ENCODE assay signal across 13 mouse cellular contexts in genomic region chr10:97093886-97094285, GRCm38 (mm10).
"Had no signal": no experiment of that assay in that cellular context is flagged by ENCODE, and none has a peak within 500 bp of the region (broad histone marks: within the 10 kb centered on the region; RNA-seq: fewer than 3 reads in every experiment).

No protein-coding gene starts in this region.

- H3K9ac ChIP-seq: limb, embryonic 15.5 days; liver, embryonic 12.5 days; lung, embryonic 14.5 days; midbrain, embryonic 12.5 days had no signal

- H3K4me2 ChIP-seq: limb, embryonic 15.5 days; liver, embryonic 12.5 days; lung, embryonic 14.5 days; midbrain, embryonic 12.5 days had no signal

- ATAC-seq: liver, embryonic 12.5 days had no signal

- DNase-seq: kidney, postnatal 25 days; layer of hippocampus, adult 9-11 months; layer of hippocampus, postnatal 36 days; lung, embryonic 14.5 days; lung, postnatal 10 days; lung, postnatal 4 days; right cerebral cortex, adult 18-20 months; right cerebral cortex, postnatal 25 days; thymus, postnatal 36 days had no signal

- H3K4me1 ChIP-seq: liver, embryonic 12.5 days; megakaryocyte, embryonic 14.5 days; midbrain, embryonic 12.5 days had no signal

- H3K4me3 ChIP-seq: limb, embryonic 15.5 days; liver, embryonic 12.5 days; megakaryocyte, embryonic 14.5 days; midbrain, embryonic 12.5 days had no signal

- H3K9me3 ChIP-seq: limb, embryonic 15.5 days; liver, embryonic 12.5 days; megakaryocyte, embryonic 14.5 days; midbrain, embryonic 12.5 days had no signal

- H3K36me3 ChIP-seq: limb, embryonic 15.5 days; liver, embryonic 12.5 days; midbrain, embryonic 12.5 days had no signal

- H3K27me3 ChIP-seq: limb, embryonic 15.5 days; liver, embryonic 12.5 days; megakaryocyte, embryonic 14.5 days; midbrain, embryonic 12.5 days had no signal

- H3K27ac ChIP-seq: limb, embryonic 15.5 days; liver, embryonic 12.5 days; midbrain, embryonic 12.5 days had no signal
